Mouse (Mus musculus) kidney, adult 2 months (tissue): ENCODE data around the gene Tax1bp1.

Source experiments
- CTCF ChIP-seq: fragments of 200-500 bp; conservative IDR thresholded peaks from 2 replicates; pipeline ENCODE4 v1.5.1; 2011; ENCODE audit warnings: low read depth, mild to moderate bottlenecking, control low read depth, low read length, moderate library complexity, mixed read lengths; ENCODE audit not compliant: insufficient read depth, insufficient read length
- POLR2A ChIP-seq: fragments of 200-500 bp; IDR thresholded peaks from one replicate; pipeline ENCODE4 v1.6.1; 2011; ENCODE audit warnings: low read depth, low read length, control low read depth

GRCm38 (mm10) chr6:52675222-52675921, 38.2 kb upstream of the Tax1bp1 start:
- no peak for TF ChIP-seq CTCF
- TF ChIP-seq POLR2A, result no peak
